Mouse (Mus musculus) brain, embryonic 14.5 days (tissue): ENCODE results near the gene Tubgcp5. TPM values are rescaled to one million over a fixed set of nuclear protein-coding genes. Genes with fewer than 3 reads are reported as not detected.

ENCODE experiments used
- DNase-seq: peaks from one replicate; pipeline ENCODE4 v3.0.0-alpha.2; 2011; ENCODE audit warnings: low read depth
- CTCF ChIP-seq: fragments of 200-500 bp; IDR thresholded peaks from 2 replicates; pipeline ENCODE4 v1.5.1; 2012; ENCODE audit warnings: inconsistent platforms, mild to moderate bottlenecking, moderate library complexity, borderline replicate concordance; ENCODE audit not compliant: insufficient read depth, insufficient read length; ENCODE audit errors: extremely low read depth
- POLR2A ChIP-seq: fragments of 200-500 bp; IDR thresholded peaks from 2 replicates; pipeline ENCODE4 v1.6.1; 2012; ENCODE audit warnings: mild to moderate bottlenecking, inconsistent platforms, borderline replicate concordance; ENCODE audit not compliant: poor library complexity, insufficient read depth, insufficient read length, severe bottlenecking; ENCODE audit errors: extremely low read depth
- polyA plus RNA-seq: library from polyadenylated mRNA; depleted of rRNA; stranded (reverse); fragments of >200 nt; gene quantifications from 2 replicates; pipeline ENCODE4 v1.2.3, GENCODE M21; 2012

Tubgcp5 gene
- polyA plus RNA-seq, 1 experiment = 23.0 TPM

- DNase-seq = no peak
- TF ChIP-seq CTCF (no peak), POLR2A (no peak)
Observed at GRCm38 (mm10) chr7:55799981-55800380, 6.0 kb downstream of the Tubgcp5 start.

- TF ChIP-seq CTCF = no peak
- TF ChIP-seq POLR2A = no peak
Observed at GRCm38 (mm10) chr7:55809967-55810366, 16.0 kb downstream of the Tubgcp5 start.

DNA sequence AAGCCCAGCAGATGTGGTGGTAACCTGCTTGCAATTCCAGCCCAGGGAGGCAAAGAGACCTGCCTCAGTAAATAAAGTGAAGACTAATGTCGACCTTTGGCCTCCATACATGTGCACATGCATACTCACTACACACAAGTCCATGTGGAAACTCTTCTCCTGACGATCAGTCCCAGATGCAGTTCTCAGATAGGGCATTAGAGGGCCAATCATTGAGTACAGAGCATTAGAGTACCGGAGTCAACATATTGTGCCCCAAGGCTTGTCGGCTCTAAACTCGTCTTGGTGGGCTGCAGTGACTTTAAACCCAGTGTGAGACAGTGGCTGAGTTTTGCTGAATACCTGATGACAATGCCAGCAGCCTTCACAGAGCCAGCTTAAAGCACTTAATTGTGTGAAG lies 30.5 kb downstream of the Tubgcp5 start:
- TF ChIP-seq CTCF = peak; percentile 16; the same call in 1 of the 2 replicates
- TF ChIP-seq POLR2A = no peak

More at GRCm38 (mm10) chr7:55809967-55810366, 16.0 kb downstream of the Tubgcp5 start:
- no peak for DNase-seq

GRCm38 (mm10) chr7:55827551-55827950 lies 33.6 kb downstream of the Tubgcp5 start:
- DNase-seq = no peak
- no peak for TF ChIP-seq POLR2A
- TF ChIP-seq CTCF = no peak

More for the DNA sequence above, 30.5 kb downstream of the Tubgcp5 start:
- no peak for DNase-seq

GRCm38 (mm10) chr7:55836877-55837276 lies 42.9 kb downstream of the Tubgcp5 start:
- DNase-seq = no peak
- TF ChIP-seq CTCF = no peak
- TF ChIP-seq POLR2A = no peak

DNA sequence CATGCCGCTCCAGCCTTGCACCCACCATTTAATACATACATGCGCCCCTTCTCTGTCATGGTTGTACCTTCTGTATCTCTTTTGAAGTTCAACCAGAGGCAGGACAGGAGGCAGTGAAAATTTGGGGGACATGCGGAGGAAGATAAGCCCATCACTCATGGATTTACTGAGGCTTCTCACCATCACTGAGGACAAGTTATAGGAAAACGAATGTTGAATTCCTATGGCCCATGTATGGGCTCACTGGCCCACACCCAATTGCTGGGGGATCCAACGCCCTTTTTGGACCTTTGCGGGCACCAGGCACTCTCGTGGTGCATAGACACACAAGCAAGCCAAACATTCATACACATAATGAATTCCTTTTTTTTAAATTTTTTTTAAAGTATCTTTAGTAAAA lies 47.5 kb downstream of the Tubgcp5 start, which contains the start of gene Cyfip1:
TSS of gene Cyfip1 (plus strand) at position 301 of the 400 bp plus-strand sequence.
- TF ChIP-seq POLR2A (no peak), CTCF (no peak)
- no peak for DNase-seq

DNA sequence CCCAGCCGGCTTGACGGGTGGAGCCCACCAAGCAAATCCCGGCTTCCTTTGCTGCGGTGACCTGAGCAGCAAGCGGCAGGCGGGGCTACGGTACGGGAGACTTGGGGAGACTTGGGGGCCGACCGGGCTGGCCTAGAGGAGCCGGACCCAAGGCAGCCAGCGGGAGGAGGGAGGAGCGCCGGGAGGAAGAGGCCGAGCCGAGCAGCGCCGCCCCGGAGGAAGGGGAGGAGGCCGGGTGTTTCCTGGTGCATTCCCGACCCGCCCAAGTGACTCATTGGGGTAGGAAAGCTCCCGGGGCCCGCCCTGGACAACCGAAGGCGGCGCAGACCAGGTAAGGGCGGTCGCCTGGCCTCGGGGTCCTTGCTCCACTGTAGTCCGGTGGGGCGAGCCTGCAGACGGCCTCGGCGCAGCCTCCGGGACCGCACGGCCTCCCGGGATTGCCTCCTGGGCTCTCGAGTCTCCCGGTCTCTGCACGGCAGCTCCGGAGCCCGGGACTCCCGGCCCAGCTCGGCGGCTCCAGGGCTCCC lies 48.1 kb downstream of the Tubgcp5 start:
- TF ChIP-seq CTCF = no peak
- peak; percentile 40; the same call in 1 of the 2 replicates for TF ChIP-seq POLR2A
- DNase-seq = peak; percentile 93

DNA sequence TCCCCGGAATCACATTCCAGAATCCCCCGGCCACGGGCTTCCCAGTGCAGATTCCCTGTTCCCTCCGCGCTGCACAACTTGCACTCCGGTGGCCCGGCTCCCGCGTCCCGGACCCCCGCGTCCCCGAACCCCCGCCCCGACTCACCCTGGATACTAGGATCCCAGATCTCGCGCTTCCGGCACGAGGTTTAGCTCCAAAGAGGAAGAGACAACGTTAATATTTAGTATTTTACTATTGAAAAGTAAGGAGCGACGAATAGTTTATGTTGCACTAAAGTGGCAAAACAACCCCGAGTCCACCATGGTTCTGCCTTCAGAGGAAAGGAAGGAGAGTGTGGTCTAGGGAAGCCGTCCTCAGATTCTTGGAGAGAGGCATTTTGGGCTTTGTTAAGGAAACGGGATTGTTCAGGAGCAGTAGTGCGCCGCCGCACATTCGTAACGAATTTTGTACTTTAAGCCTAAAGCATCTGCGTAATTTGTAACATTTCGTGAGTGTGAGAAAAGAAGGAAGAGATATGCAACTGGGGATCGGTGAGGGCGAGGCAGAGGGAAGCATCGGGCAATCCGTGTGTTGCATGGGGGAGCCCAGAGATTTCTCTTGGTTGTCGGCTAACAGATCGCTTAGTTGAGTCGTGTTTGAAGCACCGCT lies 48.7 kb downstream of the Tubgcp5 start:
- 0 out of 2 replicates have a peak, but pooled peaks have one; percentile 9 for TF ChIP-seq POLR2A
- TF ChIP-seq CTCF = no peak
- peak; percentile 66 for DNase-seq

DNA sequence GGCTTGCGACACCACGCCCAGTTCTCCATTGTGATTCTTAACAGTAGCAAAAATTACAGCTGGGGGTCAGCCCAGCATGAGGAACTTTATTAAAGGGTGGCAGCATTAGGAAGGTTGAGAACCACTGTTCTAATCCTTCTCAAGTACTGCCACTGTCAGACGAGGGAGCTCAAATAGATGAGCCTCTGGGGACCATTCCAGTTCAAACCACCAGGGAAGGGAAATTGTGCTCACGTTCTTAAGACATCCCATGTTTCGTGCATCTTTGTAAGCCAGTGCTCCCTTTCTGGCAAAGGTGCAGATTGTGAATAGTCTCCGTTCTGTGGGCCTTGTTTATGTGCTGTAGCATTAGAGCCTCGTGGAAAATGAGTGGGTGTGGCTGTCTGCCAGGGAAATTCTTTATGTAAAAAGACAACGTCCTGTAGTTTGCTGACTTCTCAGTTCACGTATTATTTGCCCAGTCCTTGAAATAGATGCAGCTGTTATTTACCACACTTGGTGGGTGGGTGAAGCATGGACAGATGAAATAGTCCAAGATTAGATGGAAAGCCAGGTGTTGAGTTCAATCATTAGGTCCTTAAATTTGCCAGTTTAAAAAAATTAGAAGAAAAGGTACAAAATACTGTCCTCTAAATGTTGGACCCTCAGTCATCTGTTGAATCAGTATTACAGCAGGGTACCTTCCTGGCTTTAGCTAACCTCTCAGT lies 52.8 kb downstream of the Tubgcp5 start:
- DNase-seq = no peak
- TF ChIP-seq POLR2A (no peak), CTCF (no peak)

DNA sequence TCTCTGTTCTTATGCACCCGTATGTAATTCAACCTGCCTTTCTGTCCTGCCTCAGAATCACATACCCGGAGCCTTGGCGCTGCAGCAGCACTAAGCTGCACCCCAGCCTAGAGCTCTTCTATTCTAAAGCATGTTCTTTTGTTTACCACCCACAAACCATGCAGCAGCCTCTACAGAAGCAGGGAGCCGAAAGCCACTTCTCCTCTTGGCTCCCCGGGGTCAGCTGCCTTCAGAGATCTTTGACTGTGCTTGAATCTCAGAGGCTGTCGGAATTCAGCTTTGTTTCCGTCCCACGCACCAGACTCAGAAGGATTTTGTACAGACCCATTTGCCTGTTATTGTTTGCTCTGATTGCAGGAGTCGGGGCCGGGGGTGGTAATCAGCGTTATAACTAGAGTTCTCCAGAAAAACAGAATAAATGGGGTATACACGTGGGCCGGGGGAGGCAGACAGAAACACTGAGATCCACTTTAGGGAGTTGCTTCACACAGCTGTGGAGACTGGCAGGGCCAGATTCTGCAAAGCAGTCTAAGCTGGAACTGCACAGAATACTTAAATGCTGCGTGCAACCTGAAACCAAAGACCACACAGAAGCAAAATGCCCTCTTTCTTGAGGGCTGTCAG lies 56.1 kb downstream of the Tubgcp5 start:
- peak; percentile 64 for DNase-seq
- TF ChIP-seq CTCF (no peak), POLR2A (no peak)

- DNase-seq = no peak
- TF ChIP-seq CTCF = no peak
- TF ChIP-seq POLR2A = no peak
Observed at GRCm38 (mm10) chr7:55852787-55853186, 58.8 kb downstream of the Tubgcp5 start.

DNA sequence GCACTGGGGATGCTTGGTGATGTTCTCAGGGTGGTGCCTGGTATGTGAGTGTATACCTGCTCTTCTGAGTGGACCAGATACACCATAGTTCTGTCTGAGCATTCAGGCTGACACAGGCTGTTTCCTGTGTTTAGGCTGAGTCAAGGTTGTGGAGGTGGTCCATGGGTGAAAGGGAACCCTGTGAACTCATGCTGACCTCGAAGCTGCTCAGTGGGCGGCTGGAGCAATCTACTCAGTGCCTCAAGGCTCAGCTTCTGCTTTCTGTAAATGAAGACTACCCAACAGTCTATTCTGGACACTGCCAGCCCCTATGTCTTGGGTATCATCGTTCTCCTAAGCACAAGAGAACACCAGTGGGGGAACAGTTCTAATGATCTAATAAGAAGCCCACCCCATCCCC lies 61.6 kb downstream of the Tubgcp5 start:
- TF ChIP-seq CTCF (no peak), POLR2A (no peak)

More for the DNA sequence above, 61.6 kb downstream of the Tubgcp5 start:
- no peak for DNase-seq
